Mouse (Mus musculus) heart, postnatal 25 days (tissue): Measurements from ENCODE around the gene Gm10800. TPM values are rescaled to one million over a fixed set of nuclear protein-coding genes. Genes with fewer than 3 reads are reported as not detected.
"Not testable (repeated sequence)": the region's sequence is repeated elsewhere in the genome, so short reads cannot be mapped to it uniquely, and the experiment has no call there.

ENCODE experiments used
- DNase-seq: peaks from one replicate; pipeline ENCODE4 v3.0.0; 2022; ENCODE audit warnings: low spot score
- intact Hi-C: fragments of 180-260 bp; cut with DNase I; formaldehyde crosslinking; loops from one replicate; pipeline ENCODE4 v1.15.1; 2025
- total RNA-seq, 2 experiments: library from RNA; stranded (reverse); gene quantifications; 2 replicates each; pipeline ENCODE4 v1.2.3; 2021

The Gm10800 gene
- total RNA-seq: under 1 TPM in 1 of 2 experiments, not detected in 1; 0.42 TPM

DNA sequence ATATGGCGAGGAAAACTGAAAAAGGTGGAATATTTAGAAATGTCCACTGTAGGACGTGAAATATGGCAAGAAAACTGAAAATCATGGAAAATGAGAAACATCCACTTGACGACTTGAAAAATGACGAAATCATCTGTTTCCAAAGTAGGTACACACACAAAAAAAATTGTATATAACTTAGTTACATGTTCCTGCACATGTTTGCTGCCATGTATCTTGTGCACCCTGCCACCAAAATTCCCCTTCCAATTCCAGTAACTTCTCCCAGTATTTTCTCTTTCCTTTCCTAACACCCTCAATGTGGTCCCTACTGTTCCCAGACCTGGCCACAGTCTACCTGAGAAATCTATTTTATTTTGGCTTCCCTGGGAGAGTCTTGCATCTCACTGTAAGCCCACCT, at the start of gene Gm10800:
Gene Gm10800, minus strand, starts transcription at position 101 of the 400 bp plus-strand sequence.
- intact Hi-C loops: not testable (repeated sequence)

DNA sequence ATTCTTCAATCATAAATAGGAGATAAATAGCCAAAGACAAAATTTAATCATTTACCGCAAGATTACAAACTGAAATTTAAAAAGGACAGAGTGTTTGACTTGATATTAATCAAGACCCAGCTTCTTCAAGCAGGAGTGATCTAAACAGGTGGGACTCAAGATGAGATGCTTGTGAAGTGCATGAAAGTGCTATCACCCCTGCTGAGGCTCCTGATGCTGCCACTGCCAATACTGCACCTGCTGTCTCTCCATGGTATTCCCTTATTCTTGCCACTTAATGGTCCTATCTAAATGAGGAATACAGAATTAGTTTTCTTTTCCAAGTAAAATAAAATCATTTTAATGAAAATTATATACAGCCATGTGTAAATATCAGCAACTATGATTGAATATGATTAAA, 30.4 kb upstream of the Gm10800 start:
- intact Hi-C loops: no loop called here
- DNase-seq: no peak

More for the DNA sequence above, at the start of gene Gm10800:
- DNase-seq: not testable (repeated sequence)

- intact Hi-C loops, DNase-seq: not testable (repeated sequence)
Observed at GRCm38 (mm10) chr2:98661937-98662336, 5.2 kb downstream of the Gm10800 start, which contains the start of gene Gm10801. Gene Gm10801 (plus strand): TSS chr2:98662237.

Other genes starting within 250 kb of the Gm10800 start
- not detected for gene Gm10801, start 5.1 kb downstream of the Gm10800 start, total RNA-seq